Mouse (Mus musculus): ENCODE results near the gene Mpz.

GRCm38 (mm10) chr1:171149974-171150760 lies at the start of gene Mpz, which contains the start of gene Sdhc:
- TF ChIP-seq POLR2A (IDR thresholded peaks at IDR 0.05; ENCODE audit: extremely low read depth, insufficient read depth, low read length) = peak; percentile 90
- TF ChIP-seq CTCF (IDR thresholded peaks at IDR 0.05; ENCODE audit: low read depth, low read length) = no peak

Measured in liver, adult 2 months (tissue).